Mouse (Mus musculus) brain, adult 10 weeks (tissue): ENCODE measurements around the gene Hspa2. TPM values are rescaled to one million over a fixed set of nuclear protein-coding genes. Genes with fewer than 3 reads are reported as not detected.

Experiments
- polyA plus RNA-seq: library from polyadenylated mRNA; stranded (reverse); fragments of 350-450 nt; fragmentation: Illumina TruSeq; extraction: RNeasy Lipid Tissue Mini Kit (QIAGEN cat#74804); gene quantifications from one replicate; pipeline ENCODE4 v1.2.3, GENCODE M21; 2015; ENCODE audit warnings: low read depth, low replicate concordance

Gene Hspa2
- 31.1 TPM for polyA plus RNA-seq

GRCm38 (mm10) chr12:76403886-76404537 is at the start of gene Hspa2:
Hspa2 (plus strand) TSS chr12:76404176.

GRCm38 (mm10) chr12:76369206-76369977 is 34.6 kb upstream of the Hspa2 start, which contains the start of gene Zbtb25:
Zbtb25 (minus strand) TSS chr12:76369602.

GRCm38 (mm10) chr12:76369978-76370830 is 33.8 kb upstream of the Hspa2 start, which contains the start of gene Zbtb1:
Zbtb1 (plus strand) TSS chr12:76370266.

GRCm38 (mm10) chr12:76417433-76417854 is 13.5 kb downstream of the Hspa2 start, which contains the start of gene Ppp1r36:
Ppp1r36 (plus strand) TSS chr12:76417538.

Other genes starting within 250 kb of the Hspa2 start
- 0.33 TPM for gene Esr2, start 226.9 kb upstream of the Hspa2 start, polyA plus RNA-seq
- not detected for gene Tex21, start 157.4 kb upstream of the Hspa2 start, polyA plus RNA-seq
- 28.0 TPM for gene Mthfd1, start 148.9 kb upstream of the Hspa2 start, polyA plus RNA-seq
- 39.6 TPM for gene Akap5, start 79.3 kb upstream of the Hspa2 start, polyA plus RNA-seq
- gene Zbtb25, start 34.6 kb upstream of the Hspa2 start, polyA plus RNA-seq: 12.8 TPM
- 3.8 TPM for gene Zbtb1, start 33.9 kb upstream of the Hspa2 start, polyA plus RNA-seq
- gene Ppp1r36, start 13.4 kb downstream of the Hspa2 start, polyA plus RNA-seq: 2.9 TPM
- gene Plekhg3, start 126.7 kb downstream of the Hspa2 start, polyA plus RNA-seq: 14.6 TPM